Mouse (Mus musculus) hindbrain, embryonic 14.5 days (tissue): Measurements from ENCODE around the gene Armc5. TPM values are rescaled to one million over a fixed set of nuclear protein-coding genes. Genes with fewer than 3 reads are reported as not detected.

Source experiments
- ATAC-seq: fragments of 200-750 bp; cut with Nextera tagmentation; 2 replicates; pipeline ENCODE4 v1.8.0; 2017; ENCODE audit warnings: moderate number of reproducible peaks, mild to moderate bottlenecking, moderate TSS enrichment, moderate library complexity; ENCODE audit not compliant: low FRiP score
- DNase-seq: peaks from one replicate; pipeline ENCODE4 v3.0.0-alpha.2; 2015; ENCODE audit warnings: low spot score
- H3K27ac ChIP-seq: fragments of 300-500 bp; sonication (generic); 2 replicates; pipeline ENCODE4 v1.5.1; 2014; ENCODE audit warnings: mild to moderate bottlenecking, moderate library complexity
- H3K27me3 ChIP-seq: fragments of 300-500 bp; sonication (generic); 2 replicates; pipeline ENCODE4 v1.6.1; 2014; ENCODE audit warnings: mild to moderate bottlenecking, low read length, mixed read lengths; ENCODE audit not compliant: control insufficient read depth, insufficient read depth
- H3K36me3 ChIP-seq: fragments of 300-500 bp; sonication (generic); replicated peaks from 2 replicates; pipeline ENCODE4 v1.6.1; 2014; ENCODE audit not compliant: control insufficient read depth, insufficient read depth
- H3K4me1 ChIP-seq: fragments of 300-500 bp; sonication (generic); replicated peaks from 2 replicates; pipeline ENCODE4 v1.6.1; 2014; ENCODE audit warnings: antibody characterized with exemption, low read length, mixed read lengths; ENCODE audit not compliant: control insufficient read depth, insufficient read depth
- H3K4me2 ChIP-seq: fragments of 300-500 bp; sonication (generic); replicated peaks from 2 replicates; pipeline ENCODE4 v1.6.1; 2014; ENCODE audit warnings: mild to moderate bottlenecking, moderate library complexity
- H3K4me3 ChIP-seq: fragments of 300-500 bp; sonication (generic); replicated peaks from 2 replicates; pipeline ENCODE4 v1.5.1; 2014; ENCODE audit warnings: mild to moderate bottlenecking, low read length
- H3K9ac ChIP-seq: fragments of 300-500 bp; sonication (generic); 2 replicates; pipeline ENCODE4 v1.6.1; 2014
- H3K9me3 ChIP-seq: fragments of 300-500 bp; sonication (generic); 2 replicates; pipeline ENCODE4 v1.6.1; 2016; ENCODE audit warnings: low read length; ENCODE audit not compliant: control insufficient read depth
- WGBS: fragments of 180-500 bp; shearing (Covaris S2); extraction: QIAGEN DNeasy Blood & Tissue Kit; methylation state at CpG from one replicate; pipeline ENCODE4 v1.1.7; 2014; 5-methylcytosine and 5-hydroxymethylcytosine counted together
- polyA plus RNA-seq: library from polyadenylated mRNA; unstranded; fragments of >200 nt; fragmentation: Nextera tagmentation; extraction: Ambion mirVana; gene quantifications from 2 replicates; pipeline ENCODE4 v1.2.1, GENCODE M21; 2014

Gene Armc5
- polyA plus RNA-seq, 1 experiment from 2014 or later = 10.7 TPM

DNA sequence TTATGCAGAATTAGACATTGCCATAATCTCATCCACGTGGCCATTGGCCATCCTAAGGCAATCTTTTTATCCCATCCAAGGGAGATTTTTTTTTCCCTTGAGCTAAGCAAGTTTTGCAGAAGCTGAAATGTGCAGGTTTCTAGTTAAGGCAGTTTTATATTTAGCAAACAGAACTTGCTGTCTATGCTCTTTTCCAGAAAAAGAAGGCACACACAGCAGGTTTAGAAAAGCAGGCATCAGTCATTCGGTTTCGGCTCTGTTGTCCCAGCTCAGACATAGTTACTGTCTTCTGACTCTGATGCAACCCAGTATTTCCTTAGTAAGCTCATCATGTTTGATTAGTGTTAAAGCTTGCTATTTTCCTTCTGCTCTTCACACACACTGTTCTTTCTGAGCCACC lies 16.2 kb upstream of the Armc5 start:
- Histone ChIP-seq H3K4me3 (no peak overlapping the region), H3K27ac (no peak overlapping the region), H3K27me3 (no peaks in the 10 kb centered on the region), H3K9me3 (no peaks in the 10 kb centered on the region), H3K4me2 (no peak overlapping the region), H3K4me1 (no peaks in the 10 kb centered on the region), H3K36me3 (no peaks in the 10 kb centered on the region), H3K9ac (no peak overlapping the region)
- DNase-seq (no peak), ATAC-seq (no peak)
- WGBS = 92% methylated on average over 3 of the region's 3 CpGs

DNA sequence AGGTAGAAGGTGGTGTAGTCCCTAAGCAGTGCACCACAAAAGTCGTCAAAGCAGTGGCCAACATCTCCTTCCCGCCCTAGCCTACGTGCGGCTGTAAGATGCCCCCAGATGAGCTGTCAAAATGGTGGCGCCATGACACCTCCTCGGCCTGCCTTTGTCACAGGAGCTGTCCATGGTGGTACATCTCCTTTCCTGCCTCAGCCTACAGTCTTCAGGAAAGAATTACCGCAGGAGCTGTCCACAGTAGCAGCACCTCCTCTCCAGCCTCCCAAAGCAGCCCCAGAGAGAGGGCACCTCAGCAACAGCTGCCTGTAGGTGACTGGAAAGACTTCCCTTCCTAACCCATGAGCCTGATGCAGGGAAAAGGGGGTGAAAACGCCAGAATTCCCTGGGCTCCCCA lies 5.4 kb upstream of the Armc5 start:
- Histone ChIP-seq H3K9me3 (no peaks in the 10 kb centered on the region), H3K4me1 (0 out of 2 replicates have a peak, but pooled peaks cover 2% of the 10 kb centered on the region), H3K36me3 (peaks cover 7% of the 10 kb centered on the region; the same call in 1 of the 2 replicates), H3K27ac (no peak overlapping the region), H3K9ac (no peak overlapping the region), H3K4me3 (no peak overlapping the region), H3K4me2 (no peak overlapping the region), H3K27me3 (no peaks in the 10 kb centered on the region)
- ATAC-seq (no peak), DNase-seq (no peak)
- WGBS = 46% methylated on average over 8 of the region's 8 CpGs

DNA sequence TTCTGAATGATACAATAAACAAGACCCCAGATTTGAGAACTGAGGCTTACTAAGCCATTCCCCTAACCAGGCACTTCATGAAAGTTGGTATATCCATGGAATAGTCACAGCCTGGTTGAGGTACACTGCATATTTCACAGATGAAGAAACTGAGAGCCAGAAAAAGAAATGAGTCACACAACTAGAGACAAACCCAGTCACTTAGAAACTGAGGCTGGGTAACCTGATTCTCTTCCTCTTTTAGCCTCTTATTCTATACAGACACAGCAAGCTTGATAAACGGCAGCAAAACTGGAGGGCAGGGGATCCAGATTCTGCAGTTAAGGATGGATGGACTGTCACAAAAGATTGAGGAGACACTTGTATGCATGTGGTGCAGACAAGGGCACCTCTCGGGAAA lies 2.3 kb upstream of the Armc5 start:
- no peak overlapping the region for H3K27ac ChIP-seq
- DNase-seq (no peak), ATAC-seq (no peak)
- no peaks in the 10 kb centered on the region for H3K9me3 ChIP-seq
- H3K36me3 ChIP-seq = peaks cover 7% of the 10 kb centered on the region; the same call in 1 of the 2 replicates
- 86% methylated on average over 2 of the region's 2 CpGs for WGBS
- no peaks in the 10 kb centered on the region for H3K27me3 ChIP-seq
- peaks cover 16% of the 10 kb centered on the region; the same call in 1 of the 2 replicates for H3K4me1 ChIP-seq
- no peak overlapping the region for H3K4me3 ChIP-seq
- H3K4me2 ChIP-seq = no peak overlapping the region
- no peak overlapping the region for H3K9ac ChIP-seq

DNA sequence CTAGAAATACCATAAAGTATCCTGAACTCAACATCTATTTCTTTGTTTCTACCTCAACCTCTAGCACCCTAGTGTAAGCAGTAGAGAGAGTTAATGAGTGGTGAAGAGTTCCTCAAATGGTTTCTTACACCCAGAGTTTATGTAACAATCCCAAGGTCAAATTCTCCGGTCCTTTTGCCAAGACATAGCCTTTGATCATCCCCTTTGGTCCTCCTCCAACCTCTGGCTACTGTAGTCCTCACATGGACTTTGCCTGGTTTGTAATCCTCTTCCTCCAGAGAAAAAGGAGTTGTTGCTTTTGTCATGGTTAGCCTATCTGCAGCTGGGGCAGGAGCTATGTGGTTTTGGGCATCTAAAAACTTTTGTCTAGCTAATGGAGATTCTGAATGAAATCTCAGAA lies 1.7 kb upstream of the Armc5 start:
- H3K9ac ChIP-seq = no peak overlapping the region
- H3K9me3 ChIP-seq = no peaks in the 10 kb centered on the region
- H3K27ac ChIP-seq = no peak overlapping the region
- ATAC-seq = no peak
- WGBS = 97% methylated on average over 1 of the region's 1 CpGs
- no peak overlapping the region for H3K4me3 ChIP-seq
- no peaks in the 10 kb centered on the region for H3K27me3 ChIP-seq
- peaks cover 16% of the 10 kb centered on the region; the same call in 1 of the 2 replicates for H3K4me1 ChIP-seq
- DNase-seq = no peak
- H3K4me2 ChIP-seq = no peak overlapping the region
- H3K36me3 ChIP-seq = peaks cover 14% of the 10 kb centered on the region

DNA sequence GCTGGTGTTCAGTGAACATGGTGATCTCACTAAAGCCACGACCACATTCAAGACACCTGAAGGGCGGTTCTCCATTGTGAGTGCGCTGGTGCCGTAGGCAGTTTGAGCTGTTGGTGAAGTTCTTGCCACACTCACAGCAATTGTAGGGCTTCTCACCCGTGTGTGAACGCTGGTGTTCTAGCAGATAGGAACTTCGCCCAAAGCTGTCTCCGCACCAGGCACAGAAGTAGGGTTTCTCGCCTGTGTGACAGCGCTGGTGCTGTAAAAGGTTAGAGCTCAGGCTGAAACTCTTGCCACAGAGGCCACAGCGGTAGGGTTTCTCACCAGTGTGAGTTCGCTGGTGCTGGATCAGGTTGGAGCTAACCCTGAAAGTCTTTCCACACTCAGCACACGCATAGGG lies 716 bp upstream of the Armc5 start:
- Histone ChIP-seq H3K4me3 (no peak overlapping the region), H3K27ac (no peak overlapping the region), H3K27me3 (no peaks in the 10 kb centered on the region), H3K9me3 (no peaks in the 10 kb centered on the region), H3K36me3 (peaks cover 21% of the 10 kb centered on the region), H3K4me1 (peaks cover 16% of the 10 kb centered on the region; the same call in 1 of the 2 replicates), H3K9ac (peak overlapping the region; percentile 80; the same call in 1 of the 2 replicates), H3K4me2 (peak overlapping the region; percentile 66)
- ATAC-seq = no peak
- WGBS = 96% methylated on average over 13 of the region's 13 CpGs
- no peak for DNase-seq

DNA sequence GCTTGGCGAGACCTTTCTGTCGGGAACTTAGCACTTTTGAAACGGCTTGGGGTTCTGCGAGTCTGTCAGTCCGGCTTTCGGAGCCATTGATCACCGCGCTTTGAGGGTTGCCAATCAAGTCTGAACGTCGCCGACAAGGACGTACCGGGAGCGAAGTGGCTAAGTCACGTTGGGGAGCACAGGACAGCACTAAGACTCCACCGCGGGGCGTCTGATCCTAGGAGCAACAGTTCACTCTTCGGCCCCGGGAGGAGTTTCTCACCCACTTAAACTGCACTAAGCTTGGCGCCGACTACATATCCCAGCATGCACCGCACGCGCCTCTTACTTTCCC lies 418 bp downstream of the Armc5 start:
- peak overlapping the region; percentile 52 for H3K4me3 ChIP-seq
- H3K4me1 ChIP-seq = peaks cover 16% of the 10 kb centered on the region; the same call in 1 of the 2 replicates
- ATAC-seq (no peak), DNase-seq (no peak)
- peak overlapping the region; percentile 80; the same call in 1 of the 2 replicates for H3K9ac ChIP-seq
- 0% methylated on average over 25 of the region's 25 CpGs for WGBS
- H3K27me3 ChIP-seq = no peaks in the 10 kb centered on the region
- H3K27ac ChIP-seq = peak overlapping the region; percentile 99
- no peaks in the 10 kb centered on the region for H3K9me3 ChIP-seq
- H3K36me3 ChIP-seq = peaks cover 33% of the 10 kb centered on the region
- peak overlapping the region; percentile 66 for H3K4me2 ChIP-seq

DNA sequence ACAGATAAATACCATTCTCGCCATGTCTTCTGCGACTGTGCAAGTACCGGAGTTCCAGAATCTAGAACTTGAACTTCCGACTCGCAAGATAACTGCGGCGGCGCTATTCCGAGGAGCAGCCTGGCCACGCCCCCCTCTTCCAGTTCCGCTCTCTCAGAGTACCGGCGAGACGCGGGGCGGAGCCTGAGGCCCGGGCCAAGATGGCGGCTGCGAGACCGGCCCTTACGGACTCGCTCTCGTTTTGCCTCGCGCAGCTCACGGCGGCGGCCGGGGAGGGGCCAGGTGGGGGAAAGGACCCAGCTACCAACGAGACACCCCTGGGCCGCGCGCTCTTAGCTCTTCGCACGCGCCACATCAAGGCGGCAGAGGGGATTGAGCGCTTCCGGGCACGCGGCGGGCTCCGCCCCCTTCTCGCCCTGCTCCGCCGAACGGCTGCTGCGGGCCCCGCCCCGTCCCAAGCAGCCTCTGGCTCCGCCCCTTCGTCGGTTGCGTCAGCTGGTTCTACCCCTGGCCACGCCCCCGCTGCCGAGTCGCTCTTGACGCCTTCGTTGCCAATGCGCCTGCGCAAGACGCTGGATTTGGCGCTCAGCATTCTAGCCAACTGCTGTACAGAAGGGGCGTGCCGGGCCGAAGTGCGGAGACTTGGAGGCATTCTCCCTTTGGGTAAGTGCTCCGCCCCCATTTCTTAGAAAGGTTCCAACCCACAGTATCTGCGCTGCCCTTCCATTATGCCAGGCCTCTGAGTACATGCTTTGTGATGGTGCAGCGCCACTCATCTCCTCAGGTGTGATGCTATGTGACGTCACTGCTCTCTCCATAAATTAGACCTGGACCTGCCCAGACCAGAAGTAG lies 1.0 kb downstream of the Armc5 start, which contains the start of gene 9130023H24Rik:
Gene 9130023H24Rik, minus strand, starts transcription at position 105 of the 852 bp plus-strand sequence.
- no peaks in the 10 kb centered on the region for H3K27me3 ChIP-seq

DNA sequence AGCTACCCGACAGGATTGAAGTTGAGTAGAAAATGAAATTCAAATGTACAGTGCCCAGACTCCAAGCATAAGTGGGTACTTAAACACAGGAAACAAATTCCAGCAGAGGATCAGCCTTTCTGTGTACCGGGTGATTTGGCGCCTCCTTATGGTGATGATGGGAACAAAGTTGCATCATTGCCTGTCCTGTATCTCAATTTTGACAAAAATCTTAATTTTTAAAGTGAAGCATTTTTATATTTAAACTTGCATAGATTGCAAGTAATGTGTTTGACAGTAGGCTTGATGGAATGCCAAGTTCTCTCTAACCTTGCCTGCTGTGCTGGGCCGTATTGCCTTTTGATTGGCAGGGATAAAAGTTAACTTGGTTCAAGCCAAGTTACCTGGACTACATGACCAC lies 1.8 kb downstream of the Armc5 start:
- 31% methylated on average over 4 of the region's 4 CpGs for WGBS

More for the DNA sequence above, 1.0 kb downstream of the Armc5 start, which contains the start of gene 9130023H24Rik:
- DNase-seq (peak; percentile 100), ATAC-seq (peak; percentile 93)
- H3K9me3 ChIP-seq = no peaks in the 10 kb centered on the region
- peak within 1 kb of the TSS; percentile 80 for H3K9ac ChIP-seq
- H3K4me1 ChIP-seq = peaks cover 16% of the 10 kb centered on the region; the same call in 1 of the 2 replicates
- WGBS = under 1% methylated on average over 67 of the region's 72 CpGs
- H3K4me3 ChIP-seq = peak within 1 kb of the TSS; percentile 52
- peak within 1 kb of the TSS; percentile 66 for H3K4me2 ChIP-seq
- peaks cover 39% of the 10 kb centered on the region for H3K36me3 ChIP-seq
- peak within 1 kb of the TSS; percentile 99 for H3K27ac ChIP-seq

DNA sequence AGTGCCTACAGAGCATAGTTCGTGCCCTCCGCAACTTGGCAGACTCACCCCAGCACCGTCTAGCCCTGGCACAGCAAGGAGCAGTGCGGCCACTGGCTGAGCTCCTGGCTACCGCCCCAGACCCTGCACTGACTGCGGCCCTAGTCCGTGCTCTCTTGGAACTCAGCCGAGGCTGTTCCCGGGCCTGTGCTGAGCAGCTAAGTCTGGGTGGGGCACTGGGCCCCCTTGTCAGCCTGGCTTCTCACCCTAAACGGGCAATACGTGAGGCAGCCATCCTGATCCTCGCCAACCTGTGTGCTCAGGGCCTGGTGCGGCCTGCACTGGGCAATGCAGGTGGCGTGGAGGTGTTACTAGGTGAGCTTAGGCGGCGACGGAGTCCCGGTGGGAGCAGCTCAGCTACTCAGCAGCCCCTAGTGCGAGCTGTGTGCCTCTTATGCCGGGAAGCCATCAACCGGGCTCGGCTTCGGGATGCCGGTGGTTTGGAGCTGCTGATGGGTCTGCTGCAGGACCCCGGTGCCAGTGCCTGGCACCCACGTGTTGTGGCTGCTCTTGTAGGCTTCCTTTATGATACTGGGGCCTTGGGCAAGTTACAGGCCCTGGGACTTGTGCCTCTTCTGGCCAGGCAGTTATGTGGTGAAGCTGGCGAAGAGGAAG lies 3.1 kb downstream of the Armc5 start:
- no peak for DNase-seq

More for the DNA sequence above, 1.8 kb downstream of the Armc5 start:
- Histone ChIP-seq H3K9ac (peak overlapping the region; percentile 46; the same call in 1 of the 2 replicates), H3K36me3 (peaks cover 42% of the 10 kb centered on the region), H3K27me3 (no peaks in the 10 kb centered on the region), H3K4me2 (peak overlapping the region; percentile 66), H3K27ac (no peak overlapping the region), H3K4me1 (peaks cover 16% of the 10 kb centered on the region; the same call in 1 of the 2 replicates), H3K4me3 (peak overlapping the region; percentile 52), H3K9me3 (no peaks in the 10 kb centered on the region)
- ATAC-seq (no peak), DNase-seq (peak; percentile 47)

More for the DNA sequence above, 3.1 kb downstream of the Armc5 start:
- H3K9ac ChIP-seq = no peak overlapping the region
- H3K36me3 ChIP-seq = peaks cover 54% of the 10 kb centered on the region
- H3K4me1 ChIP-seq = peaks cover 16% of the 10 kb centered on the region; the same call in 1 of the 2 replicates
- H3K4me2 ChIP-seq = no peak overlapping the region
- no peak overlapping the region for H3K4me3 ChIP-seq
- WGBS = 96% methylated on average over 27 of the region's 27 CpGs
- no peaks in the 10 kb centered on the region for H3K9me3 ChIP-seq
- ATAC-seq = no peak
- no peaks in the 10 kb centered on the region for H3K27me3 ChIP-seq
- H3K27ac ChIP-seq = no peak overlapping the region
